Mouse (Mus musculus): Measurements from ENCODE around the gene Heatr5b. TPM values are rescaled to one million over a fixed set of nuclear protein-coding genes. Genes with fewer than 3 reads are reported as not detected.

Heatr5b gene
- total and polyA plus RNA-seq, 3 experiments = 9.8 to 19.9 TPM; not detected in 1

- H3K4me3 ChIP-seq (ENCODE audit: control insufficient read depth in 1 of 2, insufficient read depth in 1 of 2, low read depth in 2 of 2, low read length in 2 of 2) = no peak overlapping the region; a peak in 1 of 4 replicates
- TF ChIP-seq NRF1 (IDR thresholded peaks at IDR 0.05; ENCODE audit: insufficient read depth, low read depth, low read length, poor library complexity, severe bottlenecking) (no peak), MAFK (IDR thresholded peaks at IDR 0.05; ENCODE audit: borderline replicate concordance, low read depth, low read length) (no peak), RAD21 (IDR thresholded peaks at IDR 0.05; ENCODE audit: low read depth, low read length) (no peak), CTCF (IDR thresholded peaks at IDR 0.05 in 2 of 3, conservative IDR thresholded peaks at IDR 0.05 in 1 of 3; ENCODE audit: control insufficient read depth in 1 of 3, insufficient read depth in 1 of 3, low read depth in 2 of 3, low read length in 3 of 3, poor library complexity in 1 of 3, severe bottlenecking in 1 of 3) (no peak), MYC (IDR thresholded peaks at IDR 0.05; ENCODE audit: low read depth, low read length) (no peak), RCOR1 (IDR thresholded peaks at IDR 0.05; ENCODE audit: low read depth, low read length) (no peak), JUND (IDR thresholded peaks at IDR 0.05; ENCODE audit: low read depth, low read length) (no peak), MAZ (IDR thresholded peaks at IDR 0.05; ENCODE audit: low read depth, low read length) (no peak), MYB (IDR thresholded peaks at IDR 0.05; ENCODE audit: low read depth, low read length) (no peak), TCF12 (IDR thresholded peaks at IDR 0.05; ENCODE audit: low read depth, low read length) (no peak), GABPA (IDR thresholded peaks at IDR 0.05; ENCODE audit: low read depth, low read length) (no peak), CHD1 (IDR thresholded peaks at IDR 0.05; ENCODE audit: low read depth, low read length) (no peak), MAX (IDR thresholded peaks at IDR 0.05; ENCODE audit: low read length) (no peak)
- H3K9me3 ChIP-seq (replicated peaks; ENCODE audit: insufficient read depth, low read length) = no peaks in the 10 kb centered on the region
- peaks cover 3 to 10% of the 10 kb centered on the region in 2 experiments; a peak in 3 of 4 replicates for H3K4me1 ChIP-seq (ENCODE audit: control insufficient read depth in 1 of 2, insufficient read depth in 2 of 2, low read length in 2 of 2)
- no peaks in the 10 kb centered on the region for H3K27me3 ChIP-seq (ENCODE audit: control insufficient read depth in 1 of 2, insufficient read depth in 2 of 2, low read length in 2 of 2)
- H3K27ac ChIP-seq (ENCODE audit: control insufficient read depth, low read depth, low read length) = no peak overlapping the region
- H3K79me2 ChIP-seq (ENCODE audit: control insufficient read depth, insufficient read depth, low read length, poor library complexity) = peaks cover 6% of the 10 kb centered on the region
- H3K36me3 ChIP-seq (ENCODE audit: control insufficient read depth in 1 of 2, insufficient read depth in 2 of 2, low read length in 2 of 2) = 0 out of 4 replicates have a peak, but pooled peaks cover 0 to 3% of the 10 kb centered on the region in 2 experiments
- H3K9ac ChIP-seq (ENCODE audit: control insufficient read depth, low read depth, low read length, poor library complexity, severe bottlenecking) = no peak overlapping the region
- peak; percentile 16 for DNase-seq (ENCODE audit: low read depth, low spot score)
Observed at GRCm38 (mm10) chr17:78883291-78883690, 48.1 kb upstream of the Heatr5b start.

DNA sequence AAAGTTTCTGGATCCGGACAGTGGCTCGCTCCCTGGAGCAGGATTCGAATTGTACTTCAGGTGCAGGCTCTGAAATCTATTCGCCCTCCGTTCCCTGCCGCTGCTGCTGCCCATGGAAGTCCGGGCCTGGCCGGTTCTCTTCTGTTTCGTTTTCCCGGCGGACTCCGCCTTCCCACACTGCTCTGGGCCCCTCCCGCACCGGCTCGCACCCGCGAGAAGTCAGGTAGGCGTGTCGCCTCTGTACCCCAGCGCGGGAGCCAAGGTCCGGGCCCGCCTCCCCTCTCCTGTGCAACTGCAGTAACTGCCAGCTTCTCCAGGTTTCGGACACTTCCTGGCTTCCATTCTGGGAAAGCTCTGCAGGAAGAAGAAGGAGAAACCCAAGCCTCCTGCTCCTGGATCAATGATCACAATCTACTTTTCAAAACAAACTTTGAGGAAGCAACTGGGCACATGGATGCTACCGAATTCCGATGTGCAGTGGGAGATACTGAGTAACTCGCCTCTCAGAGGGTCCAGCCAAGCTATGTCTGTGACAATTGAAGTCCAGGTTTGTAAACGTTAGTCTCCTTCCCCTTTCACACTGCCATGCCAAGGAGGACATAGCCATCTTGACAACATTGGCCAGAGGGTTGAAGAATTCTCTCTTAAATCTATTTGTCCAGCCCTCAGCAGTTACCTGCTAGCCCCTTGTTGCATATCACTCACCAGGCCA is 47.4 kb upstream of the Heatr5b start, which contains the start of gene Eif2ak2:
Gene Eif2ak2, minus strand, starts transcription at position 173 of the 712 bp plus-strand sequence.
- Histone ChIP-seq H3K4me3 (ENCODE audit: control insufficient read depth in 1 of 2, insufficient read depth in 1 of 2, low read depth in 2 of 2, low read length in 2 of 2) (peak within 1 kb of the TSS; percentile 76 to 91), H3K9me3 (replicated peaks; ENCODE audit: insufficient read depth, low read length) (no peaks in the 10 kb centered on the region), H3K27ac (ENCODE audit: control insufficient read depth, low read depth, low read length) (peak within 1 kb of the TSS; percentile 68), H3K9ac (ENCODE audit: control insufficient read depth, low read depth, low read length, poor library complexity, severe bottlenecking) (peak within 1 kb of the TSS; percentile 87), H3K79me2 (ENCODE audit: control insufficient read depth, insufficient read depth, low read length, poor library complexity) (peaks cover 6% of the 10 kb centered on the region), H3K27me3 (ENCODE audit: control insufficient read depth in 1 of 2, insufficient read depth in 2 of 2, low read length in 2 of 2) (no peaks in the 10 kb centered on the region), H3K36me3 (ENCODE audit: control insufficient read depth in 1 of 2, insufficient read depth in 2 of 2, low read length in 2 of 2) (peaks cover 0 to 3% of the 10 kb centered on the region in 2 experiments; a peak in 1 of 4 replicates), H3K4me1 (ENCODE audit: control insufficient read depth in 1 of 2, insufficient read depth in 2 of 2, low read length in 2 of 2) (peaks cover 3 to 10% of the 10 kb centered on the region in 2 experiments; a peak in 3 of 4 replicates)
- peak; percentile 90 for DNase-seq (ENCODE audit: low read depth, low spot score)
- TF ChIP-seq NELFE (IDR thresholded peaks at IDR 0.05; ENCODE audit: low read depth, low read length) (peak; percentile 63), HCFC1 (IDR thresholded peaks at IDR 0.05; ENCODE audit: low read depth, low read length) (peak; percentile 74), JUND (IDR thresholded peaks at IDR 0.05; ENCODE audit: low read depth, low read length) (no peak), MAX (IDR thresholded peaks at IDR 0.05; ENCODE audit: low read length) (no peak), GATA1 (IDR thresholded peaks at IDR 0.05; ENCODE audit: low read depth, low read length) (no peak), ELF1 (IDR thresholded peaks at IDR 0.05; ENCODE audit: low read depth, low read length) (peak; percentile 57; the same call in 1 of the 2 replicates), CHD1 (IDR thresholded peaks at IDR 0.05; ENCODE audit: low read depth, low read length) (no peak), MYB (IDR thresholded peaks at IDR 0.05; ENCODE audit: low read depth, low read length) (0 out of 2 replicates have a peak, but pooled peaks have one; percentile 28), E2F4 (IDR thresholded peaks at IDR 0.05; ENCODE audit: borderline replicate concordance, low read depth, low read length) (no peak), RCOR1 (IDR thresholded peaks at IDR 0.05; ENCODE audit: low read depth, low read length) (no peak), ZKSCAN1 (IDR thresholded peaks at IDR 0.05; ENCODE audit: low read depth, low read length) (no peak), ZNF384 (IDR thresholded peaks at IDR 0.05; ENCODE audit: low read depth, low read length) (no peak), POLR2AphosphoS2 (IDR thresholded peaks at IDR 0.05; ENCODE audit: low read length) (peak; percentile 26; the same call in 1 of the 2 replicates), ZMIZ1 (IDR thresholded peaks at IDR 0.05; ENCODE audit: low read depth, low read length) (no peak; the same call in 1 of the 2 replicates), TAL1 (IDR thresholded peaks at IDR 0.05; ENCODE audit: low read length) (no peak), GABPA (IDR thresholded peaks at IDR 0.05; ENCODE audit: low read depth, low read length) (no peak), MEF2A (IDR thresholded peaks at IDR 0.05; ENCODE audit: extremely low read depth, insufficient replicate concordance, low read depth, low read length, poor library complexity, severe bottlenecking) (no peak), SIN3A (IDR thresholded peaks at IDR 0.05; ENCODE audit: low read length) (no peak; the same call in none of the 2 replicates), CHD2 (IDR thresholded peaks at IDR 0.05; ENCODE audit: low read length) (peak; percentile 83), SMC3 (IDR thresholded peaks at IDR 0.05; ENCODE audit: low read depth, low read length) (no peak), MAFK (IDR thresholded peaks at IDR 0.05; ENCODE audit: borderline replicate concordance, low read depth, low read length) (no peak), ZC3H11A (IDR thresholded peaks at IDR 0.05; ENCODE audit: low read depth, low read length) (no peak), BHLHE40 (IDR thresholded peaks at IDR 0.05; ENCODE audit: borderline replicate concordance, low read depth, low read length) (no peak), TCF12 (IDR thresholded peaks at IDR 0.05; ENCODE audit: low read depth, low read length) (peak; percentile 47)

All from MEL (cell line).